Mouse (Mus musculus): ENCODE data around the gene Prkra. TPM values are rescaled to one million over a fixed set of nuclear protein-coding genes. Genes with fewer than 3 reads are reported as not detected.

The Prkra gene
- polyA plus RNA-seq, 1 experiment = 35.1 TPM

- Histone ChIP-seq H3K27ac (ENCODE audit: insufficient read depth, low read length) (no peak overlapping the region), H3K4me1 (ENCODE audit: control insufficient read depth, insufficient read depth, low read length) (no peaks in the 10 kb centered on the region), H3K4me3 (ENCODE audit: insufficient read depth, low read length) (no peak overlapping the region)
- TF ChIP-seq CTCF (IDR thresholded peaks at IDR 0.05; ENCODE audit: borderline replicate concordance, insufficient read depth, low read length) (no peak), POLR2A (IDR thresholded peaks at IDR 0.05; ENCODE audit: low read depth, low read length) (no peak)
These were observed 55.4 kb downstream of the Prkra start for GRCm38 (mm10) chr2:76592401-76592924.

- H3K27ac ChIP-seq (ENCODE audit: insufficient read depth, low read length) = no peak overlapping the region
- TF ChIP-seq POLR2A (IDR thresholded peaks at IDR 0.05; ENCODE audit: low read depth, low read length) = no peak
- no peak for TF ChIP-seq CTCF (IDR thresholded peaks at IDR 0.05; ENCODE audit: borderline replicate concordance, insufficient read depth, low read length)
- H3K4me1 ChIP-seq (ENCODE audit: control insufficient read depth, insufficient read depth, low read length) = no peaks in the 10 kb centered on the region
- H3K4me3 ChIP-seq (ENCODE audit: insufficient read depth, low read length) = no peak overlapping the region
These were observed 57.6 kb downstream of the Prkra start for GRCm38 (mm10) chr2:76590221-76590620.

- TF ChIP-seq POLR2A (IDR thresholded peaks at IDR 0.05; ENCODE audit: low read depth, low read length) (no peak), CTCF (IDR thresholded peaks at IDR 0.05; ENCODE audit: borderline replicate concordance, insufficient read depth, low read length) (peak; percentile 24; the same call in 1 of the 2 replicates)
- Histone ChIP-seq H3K4me1 (ENCODE audit: control insufficient read depth, insufficient read depth, low read length) (no peaks in the 10 kb centered on the region), H3K27ac (ENCODE audit: insufficient read depth, low read length) (no peak overlapping the region), H3K4me3 (ENCODE audit: insufficient read depth, low read length) (no peak overlapping the region)
These were observed 60.9 kb downstream of the Prkra start for GRCm38 (mm10) chr2:76586906-76587305.

GRCm38 (mm10) chr2:76585090-76585489 is 62.7 kb downstream of the Prkra start:
- Histone ChIP-seq H3K27ac (ENCODE audit: insufficient read depth, low read length) (no peak overlapping the region), H3K4me1 (ENCODE audit: control insufficient read depth, insufficient read depth, low read length) (no peaks in the 10 kb centered on the region), H3K4me3 (ENCODE audit: insufficient read depth, low read length) (no peak overlapping the region)
- no peak for TF ChIP-seq CTCF (IDR thresholded peaks at IDR 0.05; ENCODE audit: borderline replicate concordance, insufficient read depth, low read length)
- no peak for TF ChIP-seq POLR2A (IDR thresholded peaks at IDR 0.05; ENCODE audit: low read depth, low read length)

Other genes starting within 250 kb of the Prkra start
- 6.1 and 6.9 TPM in 2 replicates for gene Osbpl6, start 241.5 kb downstream of the Prkra start, polyA plus RNA-seq (2011; ENCODE audit: insufficient read length, low read depth, missing spikeins)
- gene Pjvk, start 461 bp upstream of the Prkra start, polyA plus RNA-seq (2011; ENCODE audit: insufficient read length, low read depth, missing spikeins) = not detected in 2 replicates
- 93.4 and 122 TPM in 2 replicates for gene Fkbp7, start 25.1 kb upstream of the Prkra start, polyA plus RNA-seq (2011; ENCODE audit: insufficient read length, low read depth, missing spikeins)
- 41.0 and 47.5 TPM in 2 replicates for gene Plekha3, start 27.3 kb upstream of the Prkra start, polyA plus RNA-seq (2011; ENCODE audit: insufficient read length, low read depth, missing spikeins)

Measured in embryonic fibroblast, embryonic 13.5 days (primary cell).